Mouse (Mus musculus): Measurements from ENCODE around the gene Luc7l.

DNA sequence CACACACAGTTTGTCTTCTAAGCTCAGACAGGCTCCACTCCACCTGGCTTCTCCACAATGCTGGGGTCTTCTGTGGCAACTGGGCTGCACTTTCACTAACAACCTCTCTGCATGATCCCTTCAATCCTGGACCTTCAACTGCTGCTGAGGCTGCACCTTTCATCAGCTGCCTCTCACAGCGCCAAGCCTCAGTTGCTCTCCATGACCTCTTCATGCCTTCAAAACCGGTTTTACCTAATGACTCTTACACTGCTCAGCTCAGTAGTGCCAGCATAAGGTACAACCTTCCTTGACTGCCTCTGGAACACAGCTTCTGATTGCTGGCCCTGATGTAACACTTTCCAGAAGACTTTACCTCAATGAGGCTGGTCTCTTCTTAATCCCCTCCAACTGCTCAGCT lies 31.2 kb upstream of the Luc7l start:
- TF ChIP-seq POLR2A (IDR thresholded peaks at IDR 0.05; ENCODE audit: extremely low read depth, insufficient read depth, low read length) (no peak), CTCF (IDR thresholded peaks at IDR 0.05; ENCODE audit: low read depth, low read length) (no peak)
